Mouse (Mus musculus) kidney, adult 2 months (tissue): ENCODE measurements around the gene Drg1.

Experiments
- CTCF ChIP-seq: fragments of 200-500 bp; conservative IDR thresholded peaks from 2 replicates; pipeline ENCODE4 v1.5.1; 2011; ENCODE audit warnings: low read depth, mild to moderate bottlenecking, control low read depth, low read length, moderate library complexity, mixed read lengths; ENCODE audit not compliant: insufficient read depth, insufficient read length
- POLR2A ChIP-seq: fragments of 200-500 bp; IDR thresholded peaks from one replicate; pipeline ENCODE4 v1.6.1; 2011; ENCODE audit warnings: low read depth, low read length, control low read depth

DNA sequence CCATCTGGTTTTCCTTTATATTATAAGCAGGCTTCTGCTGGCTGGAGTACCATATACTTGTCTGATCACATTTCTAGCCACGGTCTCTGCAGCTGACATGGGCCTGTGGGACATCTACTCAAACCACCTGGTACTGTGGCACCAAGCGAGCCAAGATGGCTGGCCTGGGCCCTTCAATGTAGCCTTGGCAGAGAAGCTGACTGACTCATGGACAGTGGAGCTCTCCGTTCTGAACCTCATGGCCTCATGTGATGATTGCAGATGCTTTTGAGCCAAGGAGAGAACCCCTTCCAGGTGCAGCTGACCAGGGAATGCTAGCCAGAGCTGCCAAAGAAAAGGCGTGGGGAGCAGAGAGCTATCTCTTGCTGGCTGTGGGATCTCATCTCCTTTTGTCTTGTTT lies 39.6 kb upstream of the Drg1 start:
- no peak for TF ChIP-seq CTCF
- TF ChIP-seq POLR2A: no peak
